In genomic region chr17:46885910-46886643, GRCm38 (mm10) we compare ENCODE assay signal across 13 mouse cellular contexts. TPM values are rescaled to one million over a fixed set of nuclear protein-coding genes. Genes with fewer than 3 reads are reported as not detected.
DNase-seq lines count a peak whose midpoint lies in the region; ATAC-seq and TF ChIP-seq lines count a peak whose summit lies in the region.
"Had no signal": no experiment of that assay in that cellular context is flagged by ENCODE, and none has a peak within 500 bp of the region (broad histone marks: within the 10 kb centered on the region; RNA-seq: fewer than 3 reads in every experiment).

No protein-coding gene starts in this region.

- H3K27me3 ChIP-seq in hindbrain, embryonic 13.5 days, result peaks cover 13% of the 10 kb centered on the region; the same call in 1 of the 2 replicates
- no peaks in the 10 kb centered on the region for H3K27me3 ChIP-seq in hindbrain, embryonic 10.5 days (ENCODE audit: insufficient read depth, poor library complexity, severe bottlenecking)
- H3K27me3 ChIP-seq in G1E (ENCODE audit: insufficient read depth, low read length), result no peaks in the 10 kb centered on the region
- no peaks in the 10 kb centered on the region for H3K27me3 ChIP-seq in embryonic facial prominence, embryonic 13.5 days
- no peaks in the 10 kb centered on the region for H3K27me3 ChIP-seq in lung, postnatal 0 days (replicated peaks; ENCODE audit: insufficient read depth, low read length)
- H3K27me3 ChIP-seq: neural tube, embryonic 12.5 days; Patski had no signal

- H3K4me1 ChIP-seq in hindbrain, embryonic 13.5 days (replicated peaks), result peaks cover 10% of the 10 kb centered on the region; the same call in 1 of the 2 replicates
- H3K4me1 ChIP-seq in hindbrain, embryonic 10.5 days (replicated peaks), result peaks cover 25% of the 10 kb centered on the region
- H3K4me1 ChIP-seq in G1E (ENCODE audit: insufficient read depth, low read depth, low read length), result peaks cover 85% of the 10 kb centered on the region
- peaks cover 15% of the 10 kb centered on the region for H3K4me1 ChIP-seq in embryonic facial prominence, embryonic 13.5 days
- H3K4me1 ChIP-seq in lung, postnatal 0 days (ENCODE audit: insufficient read depth, low read depth, low read length), result no peaks in the 10 kb centered on the region

- H3K27ac ChIP-seq in hindbrain, embryonic 13.5 days, result no peak overlapping the region
- no peak overlapping the region for H3K27ac ChIP-seq in hindbrain, embryonic 10.5 days
- H3K27ac ChIP-seq in embryonic facial prominence, embryonic 13.5 days, result no peak overlapping the region; the same call in 1 of the 2 replicates
- H3K27ac ChIP-seq in lung, postnatal 0 days (ENCODE audit: low read length), result no peak overlapping the region
- H3K27ac ChIP-seq: neural tube, embryonic 12.5 days had no signal

- H3K4me3 ChIP-seq in hindbrain, embryonic 13.5 days, result no peak overlapping the region
- H3K4me3 ChIP-seq in hindbrain, embryonic 10.5 days, result no peak overlapping the region
- peak overlapping the region; percentile 57; the same call in 1 of the 2 replicates for H3K4me3 ChIP-seq in G1E (ENCODE audit: low read depth, low read length)
- no peak overlapping the region for H3K4me3 ChIP-seq in embryonic facial prominence, embryonic 13.5 days
- no peak overlapping the region for H3K4me3 ChIP-seq in lung, postnatal 0 days (ENCODE audit: low read depth, low read length)
- H3K4me3 ChIP-seq: neural tube, embryonic 12.5 days had no signal

- no peak for TF ChIP-seq CTCF in G1E (IDR thresholded peaks at IDR 0.05; ENCODE audit: low read depth, low read length)
- no peak for TF ChIP-seq CTCF in lung, postnatal 0 days (IDR thresholded peaks at IDR 0.05)

- H3K4me2 ChIP-seq in hindbrain, embryonic 13.5 days, result no peak overlapping the region
- H3K4me2 ChIP-seq in embryonic facial prominence, embryonic 13.5 days, result no peak overlapping the region
- H3K4me2 ChIP-seq in lung, postnatal 0 days (replicated peaks; ENCODE audit: low read depth, low read length), result no peak overlapping the region
- H3K4me2 ChIP-seq: neural tube, embryonic 12.5 days had no signal

- peaks cover 4% of the 10 kb centered on the region; the same call in 1 of the 2 replicates for H3K36me3 ChIP-seq in hindbrain, embryonic 13.5 days
- no peaks in the 10 kb centered on the region for H3K36me3 ChIP-seq in hindbrain, embryonic 10.5 days
- peaks cover 26% of the 10 kb centered on the region for H3K36me3 ChIP-seq in G1E (replicated peaks)
- H3K36me3 ChIP-seq in embryonic facial prominence, embryonic 13.5 days, result no peaks in the 10 kb centered on the region
- H3K36me3 ChIP-seq in lung, postnatal 0 days (ENCODE audit: insufficient read depth, low read length), result no peaks in the 10 kb centered on the region
- H3K36me3 ChIP-seq: neural tube, embryonic 12.5 days had no signal

- ATAC-seq in hindbrain, embryonic 13.5 days (ENCODE audit: low FRiP score), result no peak
- peak; percentile 56 for ATAC-seq in G1E (ENCODE audit: extremely low read depth, insufficient number of reproducible peaks, low FRiP score, poor library complexity, severe bottlenecking)
- ATAC-seq in embryonic facial prominence, embryonic 13.5 days (ENCODE audit: insufficient number of reproducible peaks, insufficient read depth, low FRiP score, low TSS enrichment, low read depth), result no peak
- no peak for ATAC-seq in lung, postnatal 0 days
- ATAC-seq: forebrain, embryonic 14.5 days; Patski had no signal

- TF ChIP-seq EP300 in lung, postnatal 0 days (IDR thresholded peaks at IDR 0.05), result no peak

- peak overlapping the region; percentile 35; the same call in 1 of the 2 replicates for H3K9ac ChIP-seq in hindbrain, embryonic 13.5 days
- H3K9ac ChIP-seq in embryonic facial prominence, embryonic 13.5 days, result peak overlapping the region; percentile 55; the same call in 1 of the 2 replicates
- no peak overlapping the region for H3K9ac ChIP-seq in lung, postnatal 0 days (replicated peaks; ENCODE audit: low read depth)
- H3K9ac ChIP-seq: neural tube, embryonic 12.5 days had no signal

- no peaks in the 10 kb centered on the region for H3K9me3 ChIP-seq in hindbrain, embryonic 13.5 days
- no peaks in the 10 kb centered on the region for H3K9me3 ChIP-seq in hindbrain, embryonic 10.5 days
- H3K9me3 ChIP-seq in G1E (replicated peaks), result no peaks in the 10 kb centered on the region
- no peaks in the 10 kb centered on the region for H3K9me3 ChIP-seq in embryonic facial prominence, embryonic 13.5 days
- H3K9me3 ChIP-seq in lung, postnatal 0 days (ENCODE audit: low read length), result no peaks in the 10 kb centered on the region
- H3K9me3 ChIP-seq: neural tube, embryonic 12.5 days had no signal

- DNase-seq in hindbrain, embryonic 10.5 days (ENCODE audit: low spot score), result no peak
- peak; percentile 50 for DNase-seq in G1E (ENCODE audit: low spot score)
- peak; percentile 68 for DNase-seq in lung, postnatal 0 days (ENCODE audit: low spot score)
- no peak for DNase-seq in embryo, embryonic 10.5 days (ENCODE audit: low spot score)
- no peak for DNase-seq in retina, embryonic 14.5 days (ENCODE audit: low spot score)
- DNase-seq in gastrocnemius, postnatal 4 days (ENCODE audit: low spot score in 2 of 2), result no peak
- DNase-seq: kidney, adult 18-20 months had no signal

- 63% methylated on average over 17 of the region's 17 CpGs for WGBS in hindbrain, embryonic 13.5 days
- whole genome bisulfite sequencing in hindbrain, embryonic 10.5 days, result 61% methylated on average over 17 of the region's 17 CpGs
- WGBS in embryonic facial prominence, embryonic 13.5 days, result 48% methylated on average over 17 of the region's 17 CpGs
- 32% methylated on average over 17 of the region's 17 CpGs for WGBS in lung, postnatal 0 days

RNA-seq across cellular contexts. Expression of gene Tbcc, which starts 4.4 kb away (rescaled TPM):
- 58.7 and 63.7 TPM in 2 replicates for polyA plus RNA-seq in hindbrain, embryonic 13.5 days (2015; fragmentation: Nextera tagmentation; extraction: Ambion mirVana)
- 55.1 and 80.2 TPM in 2 replicates for polyA plus RNA-seq in hindbrain, embryonic 10.5 days (2016; fragmentation: Nextera tagmentation; extraction: Ambion mirVana)
- total RNA-seq in G1E (2014; fragmentation: Nextera tagmentation) (7.5 and 10.1 TPM in 2 replicates), G1E (2017) (18.6 and 21.3 TPM in 2 replicates)
- polyA plus RNA-seq in G1E (2012), result 20.0 and 27.5 TPM in 2 replicates
- polyA plus RNA-seq in embryonic facial prominence, embryonic 13.5 days (2015; fragmentation: Nextera tagmentation; extraction: Ambion mirVana), result 58.5 and 63.3 TPM in 2 replicates
- polyA plus RNA-seq in lung, postnatal 0 days (2015; fragmentation: Nextera tagmentation; extraction: Ambion mirVana), result 47.7 and 51.0 TPM in 2 replicates
- 10 to 100 TPM; 24.7 to 27.0 TPM for total RNA-seq in gastrocnemius, postnatal 4 days (2021)

RNA-seq across cellular contexts. Expression of gene Prph2, which starts 24.2 kb away (rescaled TPM):
- polyA plus RNA-seq in hindbrain, embryonic 13.5 days (2015; fragmentation: Nextera tagmentation; extraction: Ambion mirVana), result not detected in 2 replicates
- polyA plus RNA-seq in hindbrain, embryonic 10.5 days (2016; fragmentation: Nextera tagmentation; extraction: Ambion mirVana), result not detected in 2 replicates
- total RNA-seq in G1E (2014; fragmentation: Nextera tagmentation) (not detected in 2 replicates), G1E (2017) (0.05 TPM in 1 of 2 replicates, not detected in the other)
- polyA plus RNA-seq in G1E (2012), result not detected in 2 replicates
- polyA plus RNA-seq in embryonic facial prominence, embryonic 13.5 days (2015; fragmentation: Nextera tagmentation; extraction: Ambion mirVana), result not detected in 2 replicates
- polyA plus RNA-seq in lung, postnatal 0 days (2015; fragmentation: Nextera tagmentation; extraction: Ambion mirVana), result not detected in 2 replicates
- total RNA-seq in gastrocnemius, postnatal 4 days (2021), result not detected
- total RNA-seq: left cerebral cortex, postnatal 25 days had no signal
- polyA plus RNA-seq: forebrain, embryonic 14.5 days; neural tube, embryonic 12.5 days; Patski had no signal

RNA-seq across cellular contexts. Expression of gene Bicral, which starts 27.8 kb away (rescaled TPM):
- polyA plus RNA-seq in hindbrain, embryonic 13.5 days (2015; fragmentation: Nextera tagmentation; extraction: Ambion mirVana), result 5.9 and 7.8 TPM in 2 replicates
- polyA plus RNA-seq in hindbrain, embryonic 10.5 days (2016; fragmentation: Nextera tagmentation; extraction: Ambion mirVana), result 3.8 and 4.2 TPM in 2 replicates
- total RNA-seq in G1E (2014; fragmentation: Nextera tagmentation), result 34.4 and 41.2 TPM in 2 replicates
- total RNA-seq in G1E (2017), result 9.2 and 13.4 TPM in 2 replicates
- 10.7 and 12.9 TPM in 2 replicates for polyA plus RNA-seq in G1E (2012)
- polyA plus RNA-seq in embryonic facial prominence, embryonic 13.5 days (2015; fragmentation: Nextera tagmentation; extraction: Ambion mirVana), result 4.4 and 5.0 TPM in 2 replicates
- 3.0 and 3.4 TPM in 2 replicates for polyA plus RNA-seq in lung, postnatal 0 days (2015; fragmentation: Nextera tagmentation; extraction: Ambion mirVana)
- 10 to 100 TPM; 17.0 to 17.6 TPM for total RNA-seq in gastrocnemius, postnatal 4 days (2021)

Comparison
In these comparisons a context has a peak if more than half of its experiments do, and no peak if none do; other contexts are left out.
1. DNase-seq: peak in G1E (single experiment) and lung, postnatal 0 days (single experiment); none in hindbrain, embryonic 10.5 days (single experiment), embryo, embryonic 10.5 days (single experiment), retina, embryonic 14.5 days (single experiment) and gastrocnemius, postnatal 4 days (0 of 2).